Mouse (Mus musculus): ENCODE results near the gene Fanca.
A peak's percentile ranks its signal among the peaks of the same experiment; 100 is the strongest.

Fanca gene

GRCm38 (mm10) chr8:123318467-123318911, at the start of gene Fanca:
Gene Fanca, minus strand, starts transcription at chr8:123318576.
- DNase-seq (ENCODE audit: low read depth, low spot score), result peak; percentile 76

- peak; percentile 24 for DNase-seq (ENCODE audit: low read depth, low spot score)
Measured at GRCm38 (mm10) chr8:123361082-123361739, 42.8 kb upstream of the Fanca start.

- DNase-seq (ENCODE audit: low read depth, low spot score), result no peak
Measured at GRCm38 (mm10) chr8:123353216-123353615, 34.8 kb upstream of the Fanca start.

- peak; percentile 22 for DNase-seq (ENCODE audit: low read depth, low spot score)
Measured at GRCm38 (mm10) chr8:123352786-123353185, 34.4 kb upstream of the Fanca start.

GRCm38 (mm10) chr8:123352118-123352517, 33.7 kb upstream of the Fanca start:
- DNase-seq (ENCODE audit: low read depth, low spot score), result no peak

GRCm38 (mm10) chr8:123349073-123349472, 30.7 kb upstream of the Fanca start:
- DNase-seq (ENCODE audit: low read depth, low spot score), result no peak

- no peak for DNase-seq (ENCODE audit: low read depth, low spot score)
Measured at GRCm38 (mm10) chr8:123348237-123348843, 30.0 kb upstream of the Fanca start.

- DNase-seq (ENCODE audit: low read depth, low spot score), result no peak
Measured at GRCm38 (mm10) chr8:123347293-123347692, 28.9 kb upstream of the Fanca start.

- no peak for DNase-seq (ENCODE audit: low read depth, low spot score)
Measured at GRCm38 (mm10) chr8:123345856-123346255, 27.5 kb upstream of the Fanca start.

GRCm38 (mm10) chr8:123345135-123345534, 26.8 kb upstream of the Fanca start:
- DNase-seq (ENCODE audit: low read depth, low spot score), result no peak

- no peak for DNase-seq (ENCODE audit: low read depth, low spot score)
Measured at GRCm38 (mm10) chr8:123343422-123343821, 25.0 kb upstream of the Fanca start.

GRCm38 (mm10) chr8:123342911-123343310, 24.5 kb upstream of the Fanca start:
- no peak for DNase-seq (ENCODE audit: low read depth, low spot score)

GRCm38 (mm10) chr8:123342253-123342652, 23.9 kb upstream of the Fanca start:
- DNase-seq (ENCODE audit: low read depth, low spot score), result no peak

- no peak for DNase-seq (ENCODE audit: low read depth, low spot score)
Measured at GRCm38 (mm10) chr8:123341040-123342015, 23.0 kb upstream of the Fanca start.

GRCm38 (mm10) chr8:123340071-123340470, 21.7 kb upstream of the Fanca start:
- no peak for DNase-seq (ENCODE audit: low read depth, low spot score)

- no peak for DNase-seq (ENCODE audit: low read depth, low spot score)
Measured at GRCm38 (mm10) chr8:123337475-123337874, 19.1 kb upstream of the Fanca start.

- DNase-seq (ENCODE audit: low read depth, low spot score), result no peak
Measured at GRCm38 (mm10) chr8:123334467-123334866, 16.1 kb upstream of the Fanca start.

- no peak for DNase-seq (ENCODE audit: low read depth, low spot score)
Measured at GRCm38 (mm10) chr8:123333864-123334263, 15.5 kb upstream of the Fanca start.

GRCm38 (mm10) chr8:123333091-123333587, 14.8 kb upstream of the Fanca start:
- DNase-seq (ENCODE audit: low read depth, low spot score), result no peak

GRCm38 (mm10) chr8:123332262-123333090, 14.1 kb upstream of the Fanca start, which contains the start of gene Spire2:
Gene Spire2, plus strand, starts transcription at chr8:123332713.
- peak; percentile 60 for DNase-seq (ENCODE audit: low read depth, low spot score)

- DNase-seq (ENCODE audit: low read depth, low spot score), result no peak
Measured at GRCm38 (mm10) chr8:123331810-123332209, 13.4 kb upstream of the Fanca start.

Measured in telencephalon, adult 2 months (tissue).